Mouse (Mus musculus) myocyte (in vitro differentiated cells): ENCODE results near the gene Ubr2.

Experiments
- CEBPB ChIP-seq: IDR thresholded peaks from 2 replicates; pipeline ENCODE4 v1.6.1; 2011; ENCODE audit warnings: mild to moderate bottlenecking, moderate library complexity; ENCODE audit not compliant: poor library complexity, insufficient read depth, severe bottlenecking
- MAX ChIP-seq: IDR thresholded peaks from one replicate; pipeline ENCODE4 v1.6.1; 2011; ENCODE audit warnings: low read depth, mild to moderate bottlenecking, control low read depth
- POLR2AphosphoS2 ChIP-seq: IDR thresholded peaks from one replicate; pipeline ENCODE4 v1.6.1; 2011; ENCODE audit warnings: low read depth, control low read depth; ENCODE audit not compliant: insufficient read length
- TCF3 ChIP-seq: IDR thresholded peaks from one replicate; pipeline ENCODE4 v1.6.1; 2011; ENCODE audit warnings: low read depth, control low read depth; ENCODE audit not compliant: insufficient read length
- USF1 ChIP-seq: IDR thresholded peaks from one replicate; pipeline ENCODE4 v1.6.1; 2011; ENCODE audit warnings: low read depth, mild to moderate bottlenecking, control low read depth, moderate library complexity

GRCm38 (mm10) chr17:46881728-46882127 is 128.6 kb downstream of the Ubr2 start:
- TF ChIP-seq POLR2AphosphoS2, result no peak
- no peak for TF ChIP-seq USF1
- TF ChIP-seq CEBPB, result no peak
- TF ChIP-seq MAX, result no peak
- TF ChIP-seq TCF3, result no peak
